Mouse (Mus musculus) heart, postnatal 14 days (tissue): ENCODE data around the gene Shank2. TPM values are rescaled to one million over a fixed set of nuclear protein-coding genes. Genes with fewer than 3 reads are reported as not detected.
A peak's percentile ranks its signal among the peaks of the same experiment; 100 is the strongest.

Source experiments
- DNase-seq, 2 experiments: peaks; one replicate each; pipeline ENCODE4 v3.0.0; 2021 to 2022
- intact Hi-C: fragments of 180-260 bp; cut with DNase I; formaldehyde crosslinking; loops from one replicate; pipeline ENCODE4 v1.15.1; 2025
- microRNA-seq, 2 experiments: library from miRNA; unstranded; fragments of <30 nt; microRNA quantifications; one replicate each; pipeline ENCODE4 v1.2.0; 2021 to 2022
- total RNA-seq, 2 experiments: library from RNA; stranded (reverse); gene quantifications; 2 replicates each; pipeline ENCODE4 v1.2.3; 2021

Gene Shank2
- total RNA-seq, 2 experiments from 2014 or later: 0.44 to 0.65 TPM

DNA sequence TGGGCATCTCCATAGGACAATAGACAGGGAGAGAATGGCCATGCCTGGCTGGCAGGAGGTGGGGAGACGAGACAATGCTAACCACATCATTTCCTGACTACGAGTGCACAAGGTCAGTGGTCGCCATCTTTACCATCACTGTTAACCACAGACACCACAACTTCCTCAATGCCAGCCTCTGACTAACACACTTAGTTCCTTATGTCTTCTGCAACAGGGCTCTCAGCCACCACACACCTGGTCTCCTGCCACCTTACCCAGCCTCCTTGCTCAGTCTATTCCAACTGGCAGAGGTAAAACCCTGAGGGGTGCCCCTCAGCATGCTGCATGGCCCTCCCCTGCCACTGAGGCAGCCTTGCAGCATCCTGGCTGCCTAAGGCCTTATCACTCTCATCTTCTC, 445.4 kb downstream of the Shank2 start:
- DNase-seq: no peak
- intact Hi-C loops: no loop called here

- no peak for DNase-seq
- intact Hi-C loops: no loop called here
Measured at GRCm38 (mm10) chr7:144448186-144448585, 446.5 kb downstream of the Shank2 start.

DNA sequence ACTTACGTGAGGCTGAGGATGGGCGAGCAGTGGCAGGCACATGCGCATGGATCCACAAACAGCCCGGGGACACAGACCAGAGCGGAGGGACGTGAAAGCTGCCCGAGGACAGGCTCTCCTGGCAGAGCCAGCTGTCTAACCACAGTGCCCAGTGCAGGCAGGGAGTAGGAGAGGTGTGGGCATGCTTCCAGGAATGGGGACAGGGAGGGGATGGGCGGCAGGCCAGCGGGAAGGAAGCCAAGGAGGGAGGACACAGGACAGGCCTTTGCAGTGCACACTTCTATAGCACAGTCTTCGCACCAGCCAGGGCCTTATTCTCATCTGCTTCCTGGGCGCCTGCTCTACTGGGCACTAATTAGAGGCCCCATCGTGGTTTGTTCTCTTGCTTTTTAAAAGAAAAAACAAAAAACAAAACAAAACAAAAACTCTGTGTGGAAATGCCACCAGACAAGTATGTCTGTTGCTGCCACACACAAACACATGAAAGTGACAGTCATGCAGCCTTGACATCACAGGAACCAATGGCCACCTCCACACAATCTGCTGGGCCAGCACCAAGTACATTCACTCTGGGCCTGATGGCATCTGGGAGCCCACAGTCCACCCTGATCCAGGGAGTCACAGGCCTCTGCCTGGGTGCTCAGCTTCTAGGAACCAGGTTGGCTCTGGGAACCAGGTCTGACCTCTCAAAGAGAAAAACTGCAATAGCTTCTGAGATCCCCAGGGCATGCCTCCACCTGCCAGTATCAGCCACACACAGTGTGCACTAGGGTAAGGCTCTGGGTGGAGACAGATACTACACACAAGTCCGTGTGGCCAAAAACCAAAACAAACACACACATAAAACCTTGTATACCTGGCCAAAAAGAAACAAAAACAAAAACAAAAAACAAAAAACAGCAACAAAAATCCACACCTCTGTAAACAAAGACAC, 448.2 kb downstream of the Shank2 start:
- peak; percentile 87 to 91 for DNase-seq
- intact Hi-C loops: loop anchor here (10.0 kb wide), 1 partner anchor 325 kb away; no protein-coding TSS in a partner anchor

DNA sequence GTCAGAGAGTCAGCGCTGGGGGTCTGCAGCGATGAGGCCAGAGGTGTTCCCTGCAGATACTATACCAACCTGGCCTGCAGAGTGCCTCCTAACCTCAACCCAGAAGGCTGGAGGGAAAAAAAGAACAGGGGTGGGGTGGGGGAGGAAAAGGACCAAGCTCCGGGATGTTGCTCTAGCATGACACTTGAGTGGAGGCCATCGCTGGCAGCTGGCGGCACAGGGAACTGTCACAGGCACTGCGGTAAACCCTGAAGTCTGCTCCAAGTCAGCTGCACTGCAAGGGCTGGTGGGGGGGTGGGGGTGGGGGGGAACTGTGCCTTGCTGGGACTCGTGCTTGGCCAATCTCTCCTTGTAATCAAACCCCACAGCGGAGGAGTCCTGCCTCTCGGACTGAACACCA, 448.9 kb downstream of the Shank2 start:
- intact Hi-C loops: loop anchor here (10.0 kb wide), 1 partner anchor 324 kb away; no protein-coding TSS in a partner anchor
- no peak for DNase-seq

GRCm38 (mm10) chr7:144458881-144459280, 457.2 kb downstream of the Shank2 start:
- no peak for DNase-seq
- intact Hi-C loops: loop anchor here (10.0 kb wide), 1 partner anchor 316 kb away; no protein-coding TSS in a partner anchor

- no peak for DNase-seq
- intact Hi-C loops: loop anchor here (10.0 kb wide), 1 partner anchor 433 kb away; the partner anchor contains the start of gene Fgf15
Measured at GRCm38 (mm10) chr7:144461246-144461902, 459.6 kb downstream of the Shank2 start.

GRCm38 (mm10) chr7:144462577-144462976, 460.8 kb downstream of the Shank2 start:
- no peak for DNase-seq
- intact Hi-C loops: loop anchor here (10.0 kb wide), 1 partner anchor 432 kb away; the partner anchor contains the start of gene Fgf15

DNA sequence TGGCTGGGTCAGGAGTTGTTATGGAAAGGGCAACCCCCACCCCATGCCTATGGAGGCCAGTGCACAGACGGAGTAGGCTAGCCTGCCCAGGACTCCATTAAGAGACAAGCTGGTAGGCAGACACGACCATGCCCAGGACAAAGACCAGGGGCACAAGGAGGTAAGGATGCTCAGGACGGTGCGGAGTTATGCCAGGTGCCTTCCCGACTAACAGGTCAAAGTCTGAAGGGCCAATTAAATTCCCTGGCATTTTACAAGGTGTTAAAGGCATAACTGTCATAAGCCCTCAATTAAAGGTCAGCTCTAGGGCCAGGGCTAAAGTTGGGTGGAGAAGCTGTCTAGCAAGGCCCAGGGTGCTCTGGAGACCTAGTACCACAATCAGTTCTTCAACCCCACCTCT, 467.0 kb downstream of the Shank2 start:
- intact Hi-C loops: loop anchor here (10.0 kb wide), 1 partner anchor 426 kb away; the partner anchor contains the start of gene Fgf15
- DNase-seq: no peak

GRCm38 (mm10) chr7:144469181-144469641, 467.5 kb downstream of the Shank2 start:
- intact Hi-C loops: loop anchor here (10.0 kb wide), 1 partner anchor 426 kb away; the partner anchor contains the start of gene Fgf15
- peak; percentile 29 to 45 for DNase-seq

DNA sequence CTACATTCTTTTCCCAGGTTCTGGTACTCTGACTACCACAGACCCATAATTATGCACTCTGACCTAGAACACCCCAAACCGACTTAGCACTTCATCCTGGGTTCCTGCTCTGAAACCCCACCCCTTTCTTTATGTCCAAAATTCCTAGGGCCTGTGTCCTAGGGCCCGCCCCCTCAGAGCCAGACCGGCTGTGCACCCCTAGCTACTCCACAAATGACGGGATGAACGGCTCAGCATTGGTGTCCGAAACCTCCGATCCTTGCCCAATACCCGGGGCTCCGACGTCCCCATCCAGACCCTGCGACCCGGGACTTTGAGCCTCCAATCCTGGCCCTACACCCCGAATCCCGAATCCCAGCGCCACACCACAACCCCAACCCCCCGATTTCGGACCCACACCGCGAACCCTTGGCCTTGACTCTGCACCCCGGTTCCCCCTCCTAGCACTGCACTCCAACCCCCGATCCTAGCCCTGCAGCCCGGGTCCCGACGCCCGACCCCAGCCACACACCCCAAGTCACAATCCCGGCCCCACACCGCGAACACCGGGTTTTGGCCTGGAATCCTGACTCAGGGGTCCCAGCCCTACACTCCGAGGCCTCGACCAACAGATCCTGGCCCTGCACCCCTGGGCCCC, 468.3 kb downstream of the Shank2 start:
- no peak for DNase-seq
- intact Hi-C loops: loop anchor here (10.0 kb wide), 1 partner anchor 425 kb away; the partner anchor contains the start of gene Fgf15

GRCm38 (mm10) chr7:144470545-144471059, 468.9 kb downstream of the Shank2 start, which contains the start of gene Cttn:
Gene Cttn (minus strand): TSS chr7:144471009.
- intact Hi-C loops: no loop called here
- DNase-seq: peak; percentile 90 to 93

- intact Hi-C loops: no loop called here
Measured at GRCm38 (mm10) chr7:144471103-144471502, 469.4 kb downstream of the Shank2 start.

GRCm38 (mm10) chr7:144473486-144473885, 471.8 kb downstream of the Shank2 start:
- DNase-seq: no peak
- intact Hi-C loops: no loop called here

More at GRCm38 (mm10) chr7:144471103-144471502, 469.4 kb downstream of the Shank2 start:
- no peak for DNase-seq

Small RNAs within 50 kb of the gene (microRNA-seq; reads per million reads assigned to microRNA genes)
- 0.24 to 0.27 reads per million in 2 experiments for gene Mir3105

Other genes starting within 250 kb of the Shank2 start
- 10 to 100 TPM; 18.5 to 21.9 TPM for gene Osbpl5, start 244.9 kb upstream of the Shank2 start, total RNA-seq
- not detected for gene Mrgprg, start 234.9 kb upstream of the Shank2 start, total RNA-seq
- 1 to 10 TPM; 1.5 to 1.8 TPM for gene Mrgpre, start 217.4 kb upstream of the Shank2 start, total RNA-seq
- 1 to 10 TPM; 5.8 to 6.4 TPM for gene Nadsyn1, start 179.1 kb upstream of the Shank2 start, total RNA-seq
- gene Dhcr7, start 178.8 kb upstream of the Shank2 start, total RNA-seq: 1 to 10 TPM; 6.1 to 7.4 TPM
- gene Gm498, start 135.1 kb upstream of the Shank2 start, total RNA-seq: not detected